Mouse (Mus musculus) leukemia stem cell, adult 10-12 weeks (primary cell): Measurements from ENCODE around the gene Tmem140. TPM values are rescaled to one million over a fixed set of nuclear protein-coding genes. Genes with fewer than 3 reads are reported as not detected.

Experiments
- polyA plus RNA-seq: library from polyadenylated mRNA; stranded (reverse); fragments of >175 nt; gene quantifications from 2 replicates; pipeline ENCODE4 v1.2.3, GENCODE M21; 2012; ENCODE audit warnings: low replicate concordance

Gene Tmem140
- 1.1 and 2.5 TPM in 2 replicates for polyA plus RNA-seq

DNA sequence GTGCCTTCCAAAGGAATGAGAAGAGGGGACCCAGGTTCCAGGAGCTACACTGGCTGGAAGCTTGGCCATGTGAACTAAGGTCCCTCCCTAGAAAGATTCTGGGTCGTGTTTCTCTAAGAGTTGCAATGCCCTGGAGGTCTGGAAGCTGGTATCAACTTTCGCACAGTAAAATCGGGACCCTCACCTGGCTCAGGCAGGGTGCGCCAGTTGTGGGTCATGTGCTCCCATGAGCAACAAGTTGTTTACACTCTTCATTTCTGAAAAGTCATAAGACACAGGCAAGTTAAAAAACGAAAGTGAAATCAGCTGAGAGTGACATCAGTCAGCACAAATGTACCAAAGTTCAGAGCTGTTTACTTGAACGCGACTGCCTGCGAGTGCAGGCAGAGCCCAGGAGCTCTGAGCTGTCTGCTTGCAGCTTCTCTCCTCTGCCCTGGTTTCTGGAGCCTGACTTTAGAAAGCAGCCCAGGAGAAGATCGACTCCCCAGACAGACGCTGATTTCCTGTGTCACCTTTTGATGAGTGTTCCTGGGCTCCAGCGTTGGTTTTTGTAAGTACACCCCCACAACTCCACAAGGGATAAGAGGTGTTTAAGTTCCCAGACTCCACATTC lies at the start of gene Tmem140:
Gene Tmem140 (plus strand): TSS at position 356 of the 613 bp plus-strand sequence.

DNA sequence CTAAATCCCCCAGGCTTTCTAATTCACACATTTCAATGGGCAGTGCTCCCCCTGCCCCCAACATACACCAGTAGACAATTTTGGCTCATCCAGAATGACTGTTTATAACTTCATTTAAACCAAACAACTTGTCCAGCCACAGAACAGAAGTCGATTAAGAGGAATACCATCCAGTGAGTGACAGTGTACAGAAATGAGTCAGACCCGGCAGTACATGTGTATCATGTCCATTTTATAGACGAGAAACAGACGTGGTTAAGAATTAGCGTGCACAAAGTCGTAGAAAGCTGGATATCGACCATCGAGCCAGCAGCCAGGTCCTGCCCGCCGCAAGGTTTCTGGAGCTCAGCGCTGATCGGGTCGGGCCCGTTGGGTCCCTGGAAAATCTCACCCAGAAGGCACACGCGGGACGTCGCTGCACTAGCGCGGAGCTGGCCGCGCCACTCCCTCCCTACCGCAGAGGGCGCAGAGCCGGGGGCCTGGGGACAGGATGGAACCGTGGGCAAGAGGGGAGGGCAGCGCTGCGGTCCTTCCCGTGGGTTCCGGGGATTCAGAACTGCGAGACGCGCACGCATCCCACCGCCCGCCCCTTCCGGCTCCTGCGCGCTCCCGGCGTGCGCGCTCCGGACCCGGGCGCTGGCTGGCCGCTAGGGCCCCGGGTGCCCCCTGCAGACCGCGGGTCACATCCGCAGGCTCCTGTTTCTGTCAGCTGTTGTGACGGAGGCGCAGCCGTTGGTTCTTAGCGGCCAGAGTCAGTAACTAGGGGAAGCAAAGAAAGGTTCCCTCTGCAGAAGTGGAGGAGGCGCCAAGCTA lies 14.8 kb downstream of the Tmem140 start, which contains the start of gene Cyren:
Gene Cyren (minus strand): TSS at position 552 of the 813 bp plus-strand sequence.

DNA sequence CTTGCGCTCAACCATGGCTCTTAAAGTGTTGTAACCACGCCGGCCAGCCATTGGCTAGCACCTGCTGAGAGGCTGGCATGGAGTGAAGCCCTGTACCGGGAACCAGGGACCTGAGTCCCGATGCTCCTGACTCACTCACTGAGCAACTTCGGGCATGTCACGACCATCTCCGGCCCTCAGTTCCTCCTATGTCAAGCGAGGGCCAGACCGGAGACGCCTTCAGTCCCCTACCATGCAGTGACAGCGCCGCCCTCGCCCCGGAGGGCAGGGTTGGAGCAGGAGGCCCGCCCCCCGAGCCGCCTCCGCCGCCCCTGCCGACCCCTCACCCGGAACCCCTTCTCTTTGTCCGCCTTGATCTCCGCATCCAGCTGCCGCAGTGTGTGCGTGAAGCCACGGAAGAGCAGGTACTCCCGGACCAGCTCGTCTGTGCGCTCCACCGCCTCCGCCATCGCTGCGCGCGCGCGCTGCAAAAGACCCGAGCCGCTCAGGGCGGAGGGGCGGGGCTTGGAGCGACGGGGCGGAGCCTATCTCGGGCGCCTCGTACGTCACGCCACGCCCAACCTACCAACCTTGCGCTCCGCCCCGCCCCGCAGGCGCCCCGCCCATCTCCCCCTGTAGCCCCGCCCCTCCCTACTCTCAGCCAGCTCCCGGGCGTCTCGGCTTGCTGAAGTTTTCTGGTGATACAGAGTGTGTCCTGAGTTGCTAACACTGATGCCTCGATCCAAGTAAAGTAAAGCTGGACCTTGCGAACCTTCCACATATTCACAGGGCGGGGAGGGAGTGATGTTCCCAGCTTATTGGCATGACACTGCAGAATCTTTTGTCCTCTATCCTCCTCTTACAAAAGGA lies 47.6 kb downstream of the Tmem140 start, which contains the start of gene Wdr91:
Gene Wdr91 (minus strand): TSS at position 506 of the 849 bp plus-strand sequence.

GRCm38 (mm10) chr6:34919956-34920355 lies 57.0 kb downstream of the Tmem140 start, which contains the start of gene Stra8:
Stra8 (plus strand) TSS chr6:34920163.

Other genes starting within 250 kb of the Tmem140 start
- 0.72 and 2.6 TPM in 2 replicates for gene Agbl3, start 82.7 kb upstream of the Tmem140 start, polyA plus RNA-seq
- 7.4 and 9.8 TPM in 2 replicates for gene Cyren, start 14.9 kb downstream of the Tmem140 start, polyA plus RNA-seq
- 24.8 and 27.2 TPM in 2 replicates for gene Wdr91, start 47.7 kb downstream of the Tmem140 start, polyA plus RNA-seq
- not detected in 2 replicates for gene Stra8, start 57.0 kb downstream of the Tmem140 start, polyA plus RNA-seq
- gene Slc23a4, start 125.3 kb downstream of the Tmem140 start, polyA plus RNA-seq: 0.13 TPM in 1 of 2 replicates, not detected in the other